Mouse (Mus musculus): Measurements from ENCODE around the gene Dda1. TPM values are rescaled to one million over a fixed set of nuclear protein-coding genes. Genes with fewer than 3 reads are reported as not detected.

Gene Dda1
- total RNA-seq, 2 experiments from 2014 or later = 75.0 to 87.0 TPM

- intact Hi-C loops (cut with DNase I) = loop anchor here (5.0 to 10.0 kb wide), 2 partner anchors 88 to 566 kb away; partner anchors contain the start of genes Ocel1, Rpl18a and Slc5a5
- Histone ChIP-seq H3K27ac (no peak overlapping the region), H3K4me3 (no peak overlapping the region)
- no peak for DNase-seq (ENCODE audit: extremely low spot score in 1 of 2, low spot score in 2 of 2)
- no peak for TF ChIP-seq CTCF (IDR thresholded peaks at IDR 0.05)
Observed at GRCm38 (mm10) chr8:71460716-71461115, 8.3 kb upstream of the Dda1 start.

- no peak for TF ChIP-seq CTCF (IDR thresholded peaks at IDR 0.05)
- no peak overlapping the region for H3K27ac ChIP-seq
- H3K4me3 ChIP-seq = peak overlapping the region; percentile 95
- DNase-seq (ENCODE audit: extremely low spot score in 1 of 2, low spot score in 2 of 2) = no peak
- intact Hi-C loops (cut with DNase I) = loop anchor here (5.0 to 10.0 kb wide), 2 partner anchors 89 to 566 kb away; partner anchors contain the start of genes Ocel1, Rpl18a and Slc5a5
Observed at GRCm38 (mm10) chr8:71461152-71461840, 7.7 kb upstream of the Dda1 start.

GRCm38 (mm10) chr8:71462191-71462590 lies 6.8 kb upstream of the Dda1 start:
- Histone ChIP-seq H3K4me3 (peak overlapping the region; percentile 95), H3K27ac (peak overlapping the region; percentile 92; the same call in 1 of the 2 replicates)
- no peak for TF ChIP-seq CTCF (IDR thresholded peaks at IDR 0.05)
- no peak for DNase-seq (ENCODE audit: extremely low spot score in 1 of 2, low spot score in 2 of 2)
- intact Hi-C loops (cut with DNase I) = loop anchor here (5.0 to 10.0 kb wide), 2 partner anchors 90 to 567 kb away; partner anchors contain the start of genes Ocel1, Rpl18a and Slc5a5

- peak; percentile 64 to 69 for DNase-seq (ENCODE audit: extremely low spot score in 1 of 2, low spot score in 2 of 2)
- intact Hi-C loops (cut with DNase I) = loop anchor here (5.0 to 10.0 kb wide), 2 partner anchors 90 to 568 kb away; partner anchors contain the start of genes Ocel1, Rpl18a and Slc5a5
- Histone ChIP-seq H3K4me3 (peak overlapping the region; percentile 95), H3K27ac (peak overlapping the region; percentile 92)
- no peak; the same call in 1 of the 2 replicates for TF ChIP-seq CTCF (IDR thresholded peaks at IDR 0.05)
Observed at GRCm38 (mm10) chr8:71462786-71463185, 6.2 kb upstream of the Dda1 start.

- intact Hi-C loops (cut with DNase I) = loop anchor here (1.0 to 10.0 kb wide), 3 partner anchors 22 to 569 kb away; partner anchors contain the start of genes Ano8, Ocel1, Rpl18a and Slc5a5
- Histone ChIP-seq H3K27ac (peak within 1 kb of the TSS; percentile 92), H3K4me3 (peak within 1 kb of the TSS; percentile 95)
- TF ChIP-seq CTCF (IDR thresholded peaks at IDR 0.05) = no peak; the same call in 1 of the 2 replicates
- peak; percentile 98 to 99 for DNase-seq (ENCODE audit: extremely low spot score in 1 of 2, low spot score in 2 of 2)
Observed at GRCm38 (mm10) chr8:71463188-71464033, 5.6 kb upstream of the Dda1 start, which contains the start of gene Abhd8. Gene Abhd8 (minus strand): TSS chr8:71463655.

- H3K27ac ChIP-seq = peak within 1 kb of the TSS; percentile 92
- TF ChIP-seq CTCF (IDR thresholded peaks at IDR 0.05) = peak; percentile 99
- H3K4me3 ChIP-seq = peak within 1 kb of the TSS; percentile 95
- DNase-seq (ENCODE audit: extremely low spot score in 1 of 2, low spot score in 2 of 2) = peak; percentile 98
- intact Hi-C loops (cut with DNase I) = loop anchor here (1.0 to 10.0 kb wide), 3 partner anchors 20 to 570 kb away; partner anchors contain the start of genes Ano8, Ocel1, Rpl18a and Slc5a5
Observed at GRCm38 (mm10) chr8:71464513-71465500, 4.2 kb upstream of the Dda1 start, which contains the start of gene Mrpl34. Gene Mrpl34 (plus strand): TSS chr8:71464959.

- DNase-seq (ENCODE audit: extremely low spot score in 1 of 2, low spot score in 2 of 2) = no peak
- intact Hi-C loops (cut with DNase I) = loop anchor here (10.0 kb wide), 1 partner anchor 571 kb away; the partner anchor contains the start of genes Rpl18a and Slc5a5
- H3K4me3 ChIP-seq = peak overlapping the region; percentile 66
- peak overlapping the region; percentile 87 for H3K27ac ChIP-seq
- no peak for TF ChIP-seq CTCF (IDR thresholded peaks at IDR 0.05)
Observed at GRCm38 (mm10) chr8:71465733-71466132, 3.3 kb upstream of the Dda1 start.

GRCm38 (mm10) chr8:71466198-71466597 lies 2.8 kb upstream of the Dda1 start:
- Histone ChIP-seq H3K27ac (no peak overlapping the region), H3K4me3 (no peak overlapping the region)
- DNase-seq (ENCODE audit: extremely low spot score in 1 of 2, low spot score in 2 of 2) = no peak
- no peak for TF ChIP-seq CTCF (IDR thresholded peaks at IDR 0.05)
- intact Hi-C loops (cut with DNase I) = loop anchor here (10.0 kb wide), 1 partner anchor 571 kb away; the partner anchor contains the start of genes Rpl18a and Slc5a5

- intact Hi-C loops (cut with DNase I) = loop anchor here (10.0 kb wide), 1 partner anchor 572 kb away; the partner anchor contains the start of genes Rpl18a and Slc5a5
- Histone ChIP-seq H3K27ac (no peak overlapping the region), H3K4me3 (no peak overlapping the region)
- DNase-seq (ENCODE audit: extremely low spot score in 1 of 2, low spot score in 2 of 2) = no peak
- TF ChIP-seq CTCF (IDR thresholded peaks at IDR 0.05) = no peak
Observed at GRCm38 (mm10) chr8:71467201-71467600, 1.8 kb upstream of the Dda1 start.

GRCm38 (mm10) chr8:71468001-71468400 lies 998 bp upstream of the Dda1 start:
- TF ChIP-seq CTCF (IDR thresholded peaks at IDR 0.05) = no peak
- H3K27ac ChIP-seq = no peak overlapping the region
- DNase-seq (ENCODE audit: extremely low spot score in 1 of 2, low spot score in 2 of 2) = no peak
- no peak overlapping the region for H3K4me3 ChIP-seq
- intact Hi-C loops (cut with DNase I) = loop anchor here (10.0 kb wide), 1 partner anchor 573 kb away; the partner anchor contains the start of genes Rpl18a and Slc5a5

Measured in left cerebral cortex, adult 2 months (tissue).